Mouse (Mus musculus) kidney, adult 2 months (tissue): ENCODE data around the gene Gadd45b. TPM values are rescaled to one million over a fixed set of nuclear protein-coding genes. Genes with fewer than 3 reads are reported as not detected.

Experiments
- DNase-seq: peaks from one replicate; pipeline ENCODE4 v3.0.0; 2021
- H3K27ac ChIP-seq: fragments of 200-500 bp; 2 replicates; pipeline ENCODE4 v1.5.1; 2012; ENCODE audit warnings: low read depth, low read length, control low read depth, inconsistent platforms; ENCODE audit not compliant: insufficient read depth
- H3K27me3 ChIP-seq: fragments of 200-500 bp; replicated peaks from 2 replicates; pipeline ENCODE4 v1.6.1; 2012; ENCODE audit warnings: mild to moderate bottlenecking, moderate library complexity, low read length, inconsistent platforms; ENCODE audit not compliant: control insufficient read depth, insufficient read depth
- H3K36me3 ChIP-seq: fragments of 200-500 bp; 2 replicates; pipeline ENCODE4 v1.6.1; 2012; ENCODE audit warnings: mild to moderate bottlenecking, moderate library complexity, low read length, inconsistent platforms; ENCODE audit not compliant: control insufficient read depth, insufficient read depth
- H3K4me1 ChIP-seq: fragments of 200-500 bp; 2 replicates; pipeline ENCODE4 v1.6.1; 2011; ENCODE audit warnings: low read length; ENCODE audit not compliant: control insufficient read depth, insufficient read depth
- H3K4me3 ChIP-seq: fragments of 200-500 bp; 2 replicates; pipeline ENCODE4 v1.5.1; 2011; ENCODE audit warnings: mild to moderate bottlenecking, low read depth, low read length, control low read depth; ENCODE audit not compliant: insufficient read depth
- CTCF ChIP-seq: fragments of 200-500 bp; conservative IDR thresholded peaks from 2 replicates; pipeline ENCODE4 v1.5.1; 2011; ENCODE audit warnings: low read depth, mild to moderate bottlenecking, control low read depth, low read length, moderate library complexity, mixed read lengths; ENCODE audit not compliant: insufficient read depth, insufficient read length
- POLR2A ChIP-seq: fragments of 200-500 bp; IDR thresholded peaks from one replicate; pipeline ENCODE4 v1.6.1; 2011; ENCODE audit warnings: low read depth, low read length, control low read depth
- WGBS: fragments of 180-500 bp; shearing (Covaris S2); methylation state at CpG from one replicate; pipeline ENCODE4 v1.1.7; 2018; 5-methylcytosine and 5-hydroxymethylcytosine counted together
- polyA plus RNA-seq: library from polyadenylated mRNA; depleted of rRNA; stranded (reverse); fragments of >200 nt; gene quantifications from 2 replicates; pipeline ENCODE4 v1.2.3, GENCODE M21; 2012; rRNA removed

Gadd45b gene
- polyA plus RNA-seq = 10.1 and 11.3 TPM in 2 replicates

- TF ChIP-seq CTCF (no peak), POLR2A (peak; percentile 98)
- H3K27me3 ChIP-seq = no peaks in the 10 kb centered on the region
- H3K4me3 ChIP-seq = peak within 1 kb of the TSS; percentile 71
- no peaks in the 10 kb centered on the region for H3K36me3 ChIP-seq
- peak within 1 kb of the TSS; percentile 53 for H3K27ac ChIP-seq
- DNase-seq = peak; percentile 99
- 2% methylated on average over 56 of the region's 56 CpGs for WGBS
- H3K4me1 ChIP-seq = peaks cover 8% of the 10 kb centered on the region; the same call in 1 of the 2 replicates
Observed at GRCm38 (mm10) chr10:80929299-80930226, at the start of gene Gadd45b. Gadd45b (plus strand) TSS chr10:80930073.

DNA sequence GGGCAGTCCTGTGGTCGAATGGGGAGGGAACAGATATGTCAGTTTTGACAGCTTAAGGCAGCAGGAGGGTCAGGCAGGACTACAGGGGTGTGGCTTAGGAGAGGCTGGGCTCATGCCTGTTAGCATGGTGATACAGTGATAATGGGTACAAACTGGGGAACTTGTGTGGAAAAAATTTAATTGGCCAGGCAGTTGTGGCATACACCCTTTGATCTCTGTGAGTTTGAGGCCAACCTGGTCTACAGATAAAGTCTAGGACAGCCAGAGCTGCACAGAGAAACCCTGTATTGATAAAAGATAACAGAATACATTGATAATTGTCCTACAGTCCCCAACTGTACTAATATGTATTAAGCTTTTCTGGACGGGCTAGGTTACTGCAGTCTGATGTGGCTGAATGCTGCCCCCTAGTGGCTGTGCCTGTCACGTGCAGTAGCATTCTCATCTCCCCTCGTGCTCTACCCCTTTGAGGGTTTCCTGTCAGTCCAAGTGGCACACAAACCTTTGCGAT, 49.7 kb upstream of the Gadd45b start:
- 14% methylated on average over 5 of the region's 5 CpGs for WGBS
- H3K4me3 ChIP-seq = no peak overlapping the region
- no peaks in the 10 kb centered on the region for H3K27me3 ChIP-seq
- no peaks in the 10 kb centered on the region for H3K4me1 ChIP-seq
- H3K27ac ChIP-seq = no peak overlapping the region
- TF ChIP-seq POLR2A (no peak), CTCF (peak; percentile 97)
- no peaks in the 10 kb centered on the region for H3K36me3 ChIP-seq
- peak; percentile 70 for DNase-seq

GRCm38 (mm10) chr10:80880901-80881300, 49.0 kb upstream of the Gadd45b start:
- Histone ChIP-seq H3K4me1 (no peaks in the 10 kb centered on the region), H3K4me3 (no peak overlapping the region), H3K27ac (no peak overlapping the region), H3K36me3 (no peaks in the 10 kb centered on the region), H3K27me3 (no peaks in the 10 kb centered on the region)
- DNase-seq = no peak
- TF ChIP-seq POLR2A = no peak
- TF ChIP-seq CTCF = 0 out of 2 replicates have a peak, but pooled peaks have one; percentile 10
- WGBS = 71% methylated on average over 2 of the region's 2 CpGs

DNA sequence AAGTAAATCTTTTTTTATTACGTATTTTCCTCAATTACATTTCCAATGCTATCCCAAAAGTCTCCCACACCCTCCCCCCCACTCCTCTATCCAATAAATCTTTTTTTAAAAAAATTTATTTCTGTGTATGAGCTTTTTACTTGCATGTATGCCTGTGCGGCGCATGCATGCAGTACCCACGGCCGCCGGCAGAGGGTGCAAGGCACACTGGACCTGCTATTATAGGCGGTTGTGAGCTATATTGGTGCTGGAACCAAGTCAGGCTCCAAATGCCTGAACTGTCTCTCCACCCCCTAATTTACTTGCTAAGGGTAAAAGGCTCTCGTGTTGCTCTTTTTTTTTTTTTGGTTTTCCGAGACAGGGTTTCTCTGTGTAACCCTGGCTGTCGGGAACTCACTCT, 48.6 kb upstream of the Gadd45b start:
- H3K36me3 ChIP-seq = no peaks in the 10 kb centered on the region
- no peaks in the 10 kb centered on the region for H3K4me1 ChIP-seq
- peak; percentile 81 for DNase-seq
- H3K27ac ChIP-seq = no peak overlapping the region
- WGBS = 25% methylated on average over 10 of the region's 10 CpGs
- TF ChIP-seq POLR2A (no peak), CTCF (peak; percentile 79)
- H3K27me3 ChIP-seq = no peaks in the 10 kb centered on the region
- H3K4me3 ChIP-seq = no peak overlapping the region

DNA sequence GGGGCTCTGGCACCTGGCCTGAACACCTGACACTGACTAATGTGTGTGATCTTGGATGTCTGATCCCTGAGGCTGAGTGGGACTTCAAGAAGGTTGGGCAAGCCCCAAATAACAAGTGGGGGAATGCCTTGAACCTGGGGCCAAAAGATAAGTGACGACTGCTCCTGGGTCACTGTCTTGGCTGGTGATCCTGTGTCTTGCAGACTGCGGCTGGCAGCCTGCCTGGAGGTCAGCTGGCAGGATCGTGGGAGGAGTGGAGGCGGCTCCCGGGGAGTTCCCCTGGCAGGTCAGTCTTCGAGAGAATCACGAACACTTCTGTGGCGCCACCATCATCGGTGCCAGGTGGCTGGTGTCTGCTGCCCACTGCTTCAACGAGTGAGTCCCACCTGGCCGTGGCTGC, 42.7 kb upstream of the Gadd45b start:
- peak; percentile 90 for DNase-seq
- TF ChIP-seq POLR2A (no peak), CTCF (no peak)
- Histone ChIP-seq H3K36me3 (no peaks in the 10 kb centered on the region), H3K27ac (no peak overlapping the region), H3K4me1 (no peaks in the 10 kb centered on the region), H3K4me3 (no peak overlapping the region), H3K27me3 (no peaks in the 10 kb centered on the region)
- 9% methylated on average over 11 of the region's 11 CpGs for WGBS

GRCm38 (mm10) chr10:80895100-80895499, 34.8 kb upstream of the Gadd45b start:
- Histone ChIP-seq H3K36me3 (no peaks in the 10 kb centered on the region), H3K4me3 (no peak overlapping the region), H3K27ac (no peak overlapping the region), H3K27me3 (no peaks in the 10 kb centered on the region), H3K4me1 (0 out of 2 replicates have a peak, but pooled peaks cover 4% of the 10 kb centered on the region)
- DNase-seq = no peak
- TF ChIP-seq POLR2A = no peak
- TF ChIP-seq CTCF = no peak
- 79% methylated on average over 7 of the region's 7 CpGs for WGBS

GRCm38 (mm10) chr10:80895697-80896096, 34.2 kb upstream of the Gadd45b start:
- no peak overlapping the region for H3K27ac ChIP-seq
- H3K4me1 ChIP-seq = 0 out of 2 replicates have a peak, but pooled peaks cover 4% of the 10 kb centered on the region
- H3K27me3 ChIP-seq = no peaks in the 10 kb centered on the region
- no peaks in the 10 kb centered on the region for H3K36me3 ChIP-seq
- WGBS = 84% methylated on average over 6 of the region's 6 CpGs
- TF ChIP-seq POLR2A (no peak), CTCF (no peak)
- no peak for DNase-seq
- no peak overlapping the region for H3K4me3 ChIP-seq
